Mouse (Mus musculus) spleen, postnatal 14 days (tissue): ENCODE data around the gene 4931406P16Rik.
A peak's percentile ranks its signal among the peaks of the same experiment; 100 is the strongest.

Source experiments
- DNase-seq, 2 experiments: peaks; one replicate each; pipeline ENCODE4 v3.0.0; 2021 to 2022; ENCODE audit warnings: low spot score in 2 of 2

The 4931406P16Rik gene

GRCm38 (mm10) chr7:34309186-34309764, 4.1 kb downstream of the 4931406P16Rik start:
- DNase-seq = no peak

- no peak for DNase-seq
These were observed 4.8 kb downstream of the 4931406P16Rik start for GRCm38 (mm10) chr7:34308586-34308985.

GRCm38 (mm10) chr7:34305454-34305853, 7.9 kb downstream of the 4931406P16Rik start:
- DNase-seq = no peak

GRCm38 (mm10) chr7:34302651-34303050, 10.7 kb downstream of the 4931406P16Rik start:
- DNase-seq = no peak

GRCm38 (mm10) chr7:34301952-34302351, 11.4 kb downstream of the 4931406P16Rik start:
- DNase-seq = no peak

GRCm38 (mm10) chr7:34298818-34299217, 14.5 kb downstream of the 4931406P16Rik start:
- no peak for DNase-seq

- DNase-seq = no peak
These were observed 17.2 kb downstream of the 4931406P16Rik start for GRCm38 (mm10) chr7:34296124-34296523.

- no peak for DNase-seq
These were observed 20.7 kb downstream of the 4931406P16Rik start for GRCm38 (mm10) chr7:34292633-34293032.

- no peak for DNase-seq
These were observed 22.1 kb downstream of the 4931406P16Rik start for GRCm38 (mm10) chr7:34291265-34291664.

- DNase-seq = no peak
These were observed 22.8 kb downstream of the 4931406P16Rik start for GRCm38 (mm10) chr7:34290450-34291151.

- DNase-seq = no peak
These were observed 35.7 kb downstream of the 4931406P16Rik start for GRCm38 (mm10) chr7:34277656-34278055.

GRCm38 (mm10) chr7:34276066-34276465, 37.3 kb downstream of the 4931406P16Rik start:
- no peak for DNase-seq

- DNase-seq = no peak
These were observed 40.9 kb downstream of the 4931406P16Rik start for GRCm38 (mm10) chr7:34272465-34272864.

- DNase-seq = no peak
These were observed 44.9 kb downstream of the 4931406P16Rik start for GRCm38 (mm10) chr7:34268463-34268862.

GRCm38 (mm10) chr7:34266421-34266820, 46.9 kb downstream of the 4931406P16Rik start:
- DNase-seq = no peak

GRCm38 (mm10) chr7:34265876-34266346, 47.4 kb downstream of the 4931406P16Rik start:
- peak in 1 of 2 experiments; percentile 38 for DNase-seq

- DNase-seq = no peak
These were observed 49.9 kb downstream of the 4931406P16Rik start for GRCm38 (mm10) chr7:34263437-34263836.

- DNase-seq = no peak
These were observed 54.9 kb downstream of the 4931406P16Rik start for GRCm38 (mm10) chr7:34258407-34258806.

GRCm38 (mm10) chr7:34257279-34257678, 56.1 kb downstream of the 4931406P16Rik start:
- DNase-seq = no peak

- no peak for DNase-seq
These were observed 57.4 kb downstream of the 4931406P16Rik start for GRCm38 (mm10) chr7:34255916-34256315.

- DNase-seq = no peak
These were observed 58.2 kb downstream of the 4931406P16Rik start for GRCm38 (mm10) chr7:34255137-34255536.

GRCm38 (mm10) chr7:34252030-34252429, 61.3 kb downstream of the 4931406P16Rik start:
- no peak for DNase-seq

- DNase-seq = no peak
These were observed 62.6 kb downstream of the 4931406P16Rik start, which contains the start of gene Gm6096 for GRCm38 (mm10) chr7:34250738-34251137. Gm6096 (plus strand) TSS chr7:34251038.
